Mouse (Mus musculus) limb, embryonic 13.5 days (tissue): ENCODE results near the gene Edar. TPM values are rescaled to one million over a fixed set of nuclear protein-coding genes. Genes with fewer than 3 reads are reported as not detected.
"Not testable (repeated sequence)": the region's sequence is repeated elsewhere in the genome, so short reads cannot be mapped to it uniquely, and the experiment has no call there.

ENCODE experiments used
- ATAC-seq: fragments of 200-750 bp; cut with Nextera tagmentation; 2 replicates; pipeline ENCODE4 v1.8.0; 2017; ENCODE audit warnings: low read depth, moderate number of reproducible peaks, moderate TSS enrichment; ENCODE audit not compliant: low FRiP score
- H3K27ac ChIP-seq: fragments of 300-500 bp; sonication (generic); 2 replicates; pipeline ENCODE4 v1.5.1; 2015; ENCODE audit warnings: inconsistent platforms, mild to moderate bottlenecking, moderate library complexity
- H3K27me3 ChIP-seq: fragments of 300-500 bp; sonication (generic); 2 replicates; pipeline ENCODE4 v1.6.1; 2015; ENCODE audit warnings: mild to moderate bottlenecking, inconsistent platforms
- H3K36me3 ChIP-seq: fragments of 300-500 bp; sonication (generic); 2 replicates; pipeline ENCODE4 v1.6.1; 2015; ENCODE audit warnings: inconsistent platforms, mild to moderate bottlenecking, moderate library complexity
- H3K4me1 ChIP-seq: fragments of 300-500 bp; sonication (generic); 2 replicates; pipeline ENCODE4 v1.6.1; 2015; ENCODE audit warnings: inconsistent platforms
- H3K4me2 ChIP-seq: fragments of 300-500 bp; sonication (generic); replicated peaks from 2 replicates; pipeline ENCODE4 v1.6.1; 2015; ENCODE audit warnings: inconsistent platforms, mild to moderate bottlenecking, moderate library complexity
- H3K4me3 ChIP-seq: fragments of 300-500 bp; sonication (generic); 2 replicates; pipeline ENCODE4 v1.5.1; 2015; ENCODE audit warnings: moderate library complexity, mild to moderate bottlenecking, inconsistent platforms
- H3K9ac ChIP-seq: fragments of 300-500 bp; sonication (generic); 2 replicates; pipeline ENCODE4 v1.6.1; 2015; ENCODE audit warnings: mild to moderate bottlenecking, inconsistent platforms
- H3K9me3 ChIP-seq: fragments of 300-500 bp; sonication (generic); 2 replicates; pipeline ENCODE4 v1.6.1; 2016; ENCODE audit warnings: inconsistent platforms
- WGBS: fragments of 180-500 bp; shearing (Covaris S2); methylation state at CpG from one replicate; pipeline ENCODE4 v1.1.7; 2015; 5-methylcytosine and 5-hydroxymethylcytosine counted together
- polyA plus RNA-seq: library from polyadenylated mRNA; unstranded; fragments of >200 nt; fragmentation: Nextera tagmentation; extraction: Ambion mirVana; gene quantifications from 2 replicates; pipeline ENCODE4 v1.2.1, GENCODE M21; 2015

Gene Edar
- 1.4 and 1.7 TPM in 2 replicates for polyA plus RNA-seq

- Histone ChIP-seq H3K4me2 (peak within 1 kb of the TSS; percentile 66), H3K27ac (no peak within 1 kb of the TSS), H3K9me3 (no peaks in the 10 kb centered on the region), H3K27me3 (no peaks in the 10 kb centered on the region; the same call in 1 of the 2 replicates), H3K4me3 (peak within 1 kb of the TSS; percentile 45), H3K36me3 (no peaks in the 10 kb centered on the region), H3K9ac (peak within 1 kb of the TSS; percentile 59), H3K4me1 (peaks cover 12% of the 10 kb centered on the region; the same call in 1 of the 2 replicates)
- under 1% methylated on average over 20 of the region's 20 CpGs for WGBS
- peak; percentile 88 for ATAC-seq
Observed at GRCm38 (mm10) chr10:58675533-58675932, at the start of gene Edar. Gene Edar, minus strand, starts transcription at chr10:58675654.

GRCm38 (mm10) chr10:58718110-58718509, 42.7 kb upstream of the Edar start, which contains the start of gene Gm17542:
Gene Gm17542, minus strand, starts transcription at chr10:58718210.
- H3K36me3 ChIP-seq, ATAC-seq, H3K4me3 ChIP-seq, H3K27ac ChIP-seq, H3K9ac ChIP-seq, H3K9me3 ChIP-seq, H3K4me2 ChIP-seq, H3K27me3 ChIP-seq: not testable (repeated sequence)
- 0 out of 2 replicates have a peak, but pooled peaks cover 13% of the 10 kb centered on the region for H3K4me1 ChIP-seq

DNA sequence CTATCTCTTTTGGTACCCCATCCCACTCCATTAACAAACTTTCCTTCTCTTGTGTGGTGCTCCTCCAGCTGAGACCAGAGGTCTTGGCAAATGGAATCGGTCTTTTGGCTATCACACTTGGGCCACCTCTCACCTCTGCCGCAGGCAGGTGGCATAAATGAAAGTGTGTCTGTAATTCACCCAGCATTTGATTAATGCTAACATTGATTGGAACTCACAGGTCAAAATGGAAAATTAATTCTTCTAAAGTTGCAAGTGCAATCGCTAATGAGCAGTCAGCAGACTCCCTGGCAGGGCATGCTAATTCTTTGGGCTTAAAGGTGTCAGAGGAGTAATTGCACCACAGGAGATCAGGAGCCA, 39.3 kb upstream of the Edar start:
- Histone ChIP-seq H3K36me3 (no peaks in the 10 kb centered on the region), H3K27me3 (no peaks in the 10 kb centered on the region), H3K4me1 (0 out of 2 replicates have a peak, but pooled peaks cover 13% of the 10 kb centered on the region), H3K9ac (no peak overlapping the region), H3K4me2 (peak overlapping the region; percentile 59), H3K9me3 (no peaks in the 10 kb centered on the region), H3K4me3 (peak overlapping the region; percentile 31), H3K27ac (no peak overlapping the region)
- no peak for ATAC-seq
- WGBS: 38% methylated on average over 3 of the region's 3 CpGs

GRCm38 (mm10) chr10:58713855-58714788, 38.7 kb upstream of the Edar start:
- no peak for ATAC-seq
- no peaks in the 10 kb centered on the region for H3K27me3 ChIP-seq
- 28% methylated on average over 24 of the region's 24 CpGs for WGBS
- H3K4me2 ChIP-seq: peak overlapping the region; percentile 59
- 0 out of 2 replicates have a peak overlapping the region, but pooled peaks have one; percentile 31 for H3K9ac ChIP-seq
- H3K27ac ChIP-seq: no peak overlapping the region
- H3K4me3 ChIP-seq: peak overlapping the region; percentile 31
- H3K4me1 ChIP-seq: 0 out of 2 replicates have a peak, but pooled peaks cover 13% of the 10 kb centered on the region
- H3K36me3 ChIP-seq: no peaks in the 10 kb centered on the region
- no peaks in the 10 kb centered on the region for H3K9me3 ChIP-seq

DNA sequence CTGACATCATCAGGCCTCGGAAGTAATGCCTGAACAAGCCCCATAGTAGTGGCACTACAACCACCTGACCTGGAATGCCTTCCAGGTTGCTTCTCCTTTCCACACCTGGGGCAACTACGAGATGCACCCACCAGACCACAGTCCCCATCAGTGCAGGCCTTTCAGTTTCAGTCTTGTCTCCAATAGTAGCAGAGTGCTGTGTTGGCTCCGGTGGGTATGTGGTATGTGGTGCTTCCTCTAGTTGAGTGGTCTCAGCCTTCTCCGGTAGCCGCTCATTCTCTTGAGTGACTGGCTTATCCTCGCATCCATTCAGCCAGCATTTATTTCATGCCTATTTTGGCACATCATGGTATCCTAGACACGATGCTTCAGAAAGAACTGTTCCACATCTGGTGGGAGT, 37.8 kb upstream of the Edar start:
- Histone ChIP-seq H3K9ac (no peak overlapping the region), H3K27ac (no peak overlapping the region), H3K4me3 (no peak overlapping the region), H3K27me3 (no peaks in the 10 kb centered on the region), H3K4me1 (0 out of 2 replicates have a peak, but pooled peaks cover 13% of the 10 kb centered on the region), H3K4me2 (no peak overlapping the region), H3K36me3 (no peaks in the 10 kb centered on the region), H3K9me3 (no peaks in the 10 kb centered on the region)
- WGBS: 91% methylated on average over 7 of the region's 7 CpGs
- ATAC-seq: no peak

DNA sequence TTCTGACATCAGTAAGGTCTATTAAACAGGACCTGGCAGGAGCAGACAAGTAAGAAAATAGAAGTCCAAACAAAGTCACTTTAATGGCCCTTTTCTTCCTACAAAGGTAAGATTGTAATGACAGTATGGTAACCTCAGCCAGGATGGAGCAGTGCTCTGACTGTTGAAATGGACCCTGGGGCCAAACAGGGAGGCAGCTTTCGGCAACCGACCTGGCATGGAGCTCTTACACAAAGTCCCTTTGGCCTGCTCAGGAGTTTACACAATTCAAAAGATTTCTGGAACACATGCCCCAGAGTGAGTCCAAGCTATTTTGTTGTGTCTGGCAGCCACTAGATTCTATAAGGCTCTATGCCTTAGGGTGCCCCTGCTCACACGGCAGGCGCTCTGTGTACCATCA, 33.6 kb upstream of the Edar start:
- Histone ChIP-seq H3K36me3 (no peaks in the 10 kb centered on the region), H3K9ac (no peak overlapping the region), H3K9me3 (no peaks in the 10 kb centered on the region; the same call in 1 of the 2 replicates), H3K27ac (no peak overlapping the region), H3K4me2 (no peak overlapping the region), H3K27me3 (no peaks in the 10 kb centered on the region), H3K4me3 (no peak overlapping the region), H3K4me1 (0 out of 2 replicates have a peak, but pooled peaks cover 5% of the 10 kb centered on the region)
- WGBS: 90% methylated on average over 4 of the region's 4 CpGs
- no peak for ATAC-seq

DNA sequence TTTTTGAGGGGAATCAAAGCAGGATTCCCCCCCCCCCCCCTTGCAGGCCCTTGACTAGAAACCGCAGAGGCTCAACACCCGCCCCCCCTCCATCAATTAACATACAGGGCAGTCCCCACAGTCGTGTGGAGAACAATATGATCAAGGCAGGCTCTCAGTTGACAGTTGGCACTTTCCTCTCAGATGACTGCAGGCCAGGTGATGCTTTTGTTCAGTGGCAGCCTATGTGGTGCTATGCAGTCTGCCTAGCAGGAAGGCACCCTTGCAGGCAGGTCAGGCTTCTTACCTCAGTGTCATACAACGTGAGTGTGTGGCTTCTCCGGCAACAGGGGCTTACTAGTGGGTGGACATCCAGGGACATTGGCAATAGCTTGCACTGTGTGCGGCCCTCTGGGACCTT, 25.1 kb upstream of the Edar start:
- Histone ChIP-seq H3K27ac (no peak overlapping the region), H3K9ac (no peak overlapping the region), H3K4me3 (no peak overlapping the region), H3K4me1 (no peaks in the 10 kb centered on the region), H3K9me3 (no peaks in the 10 kb centered on the region), H3K27me3 (no peaks in the 10 kb centered on the region), H3K4me2 (no peak overlapping the region), H3K36me3 (no peaks in the 10 kb centered on the region)
- ATAC-seq: no peak
- WGBS: 43% methylated on average over 6 of the region's 6 CpGs

- WGBS: 35% methylated on average over 4 of the region's 4 CpGs
- ATAC-seq: no peak
- H3K9me3 ChIP-seq: no peaks in the 10 kb centered on the region
Observed at GRCm38 (mm10) chr10:58700160-58700559, 24.7 kb upstream of the Edar start.

GRCm38 (mm10) chr10:58698955-58699354, 23.5 kb upstream of the Edar start:
- Histone ChIP-seq H3K27me3 (no peaks in the 10 kb centered on the region), H3K4me2 (no peak overlapping the region), H3K4me3 (no peak overlapping the region), H3K9me3 (no peaks in the 10 kb centered on the region), H3K36me3 (no peaks in the 10 kb centered on the region), H3K27ac (no peak overlapping the region), H3K9ac (no peak overlapping the region), H3K4me1 (peaks cover 4% of the 10 kb centered on the region; the same call in 1 of the 2 replicates)
- WGBS: 86% methylated on average over 4 of the region's 4 CpGs
- no peak for ATAC-seq

More at GRCm38 (mm10) chr10:58700160-58700559, 24.7 kb upstream of the Edar start:
- no peak overlapping the region for H3K4me2 ChIP-seq
- no peak overlapping the region for H3K4me3 ChIP-seq
- no peak overlapping the region for H3K27ac ChIP-seq
- no peak overlapping the region for H3K9ac ChIP-seq
- no peaks in the 10 kb centered on the region for H3K36me3 ChIP-seq
- no peaks in the 10 kb centered on the region for H3K27me3 ChIP-seq
- H3K4me1 ChIP-seq: no peaks in the 10 kb centered on the region

GRCm38 (mm10) chr10:58691051-58691450, 15.6 kb upstream of the Edar start:
- Histone ChIP-seq H3K27ac (no peak overlapping the region), H3K4me2 (no peak overlapping the region), H3K4me1 (peaks cover 4% of the 10 kb centered on the region; the same call in 1 of the 2 replicates), H3K27me3 (no peaks in the 10 kb centered on the region), H3K9ac (no peak overlapping the region), H3K4me3 (no peak overlapping the region), H3K36me3 (no peaks in the 10 kb centered on the region), H3K9me3 (no peaks in the 10 kb centered on the region)
- ATAC-seq: no peak
- WGBS: 75% methylated on average over 7 of the region's 7 CpGs

- no peaks in the 10 kb centered on the region for H3K9me3 ChIP-seq
Observed at GRCm38 (mm10) chr10:58679298-58679697, 3.8 kb upstream of the Edar start.

GRCm38 (mm10) chr10:58673278-58674061, 2.0 kb downstream of the Edar start:
- 0 out of 2 replicates have a peak, but pooled peaks have one; percentile 24 for ATAC-seq
- H3K9me3 ChIP-seq: no peaks in the 10 kb centered on the region
- 34% methylated on average over 15 of the region's 15 CpGs for WGBS
- H3K4me1 ChIP-seq: peaks cover 12% of the 10 kb centered on the region; the same call in 1 of the 2 replicates
- no peak overlapping the region for H3K4me3 ChIP-seq
- H3K27me3 ChIP-seq: no peaks in the 10 kb centered on the region; the same call in 1 of the 2 replicates
- no peak overlapping the region for H3K27ac ChIP-seq
- no peaks in the 10 kb centered on the region for H3K36me3 ChIP-seq
- no peak overlapping the region for H3K9ac ChIP-seq
- peak overlapping the region; percentile 66 for H3K4me2 ChIP-seq

More at GRCm38 (mm10) chr10:58679298-58679697, 3.8 kb upstream of the Edar start:
- Histone ChIP-seq H3K4me1 (no peaks in the 10 kb centered on the region), H3K9ac (no peak overlapping the region), H3K27me3 (no peaks in the 10 kb centered on the region), H3K4me2 (no peak overlapping the region), H3K27ac (no peak overlapping the region), H3K36me3 (no peaks in the 10 kb centered on the region), H3K4me3 (no peak overlapping the region)
- 75% methylated on average over 6 of the region's 6 CpGs for WGBS
- ATAC-seq: no peak
